Mouse (Mus musculus): ENCODE results near the gene Clock. TPM values are rescaled to one million over a fixed set of nuclear protein-coding genes. Genes with fewer than 3 reads are reported as not detected.

Gene Clock
- polyA plus RNA-seq, 1 experiment from 2014 or later = 12.5 TPM

GRCm38 (mm10) chr5:76190609-76191008, 114.0 kb downstream of the Clock start:
- Histone ChIP-seq H3K27ac (ENCODE audit: low read length) (no peak overlapping the region), H3K4me3 (replicated peaks; ENCODE audit: low read length) (no peak overlapping the region), H3K4me2 (ENCODE audit: low read depth, low read length) (no peak overlapping the region), H3K27me3 (ENCODE audit: control insufficient read depth, insufficient read depth, low read length) (no peaks in the 10 kb centered on the region), H3K9me3 (replicated peaks; ENCODE audit: control insufficient read depth, low read length) (no peaks in the 10 kb centered on the region), H3K9ac (ENCODE audit: low read length) (no peak overlapping the region), H3K4me1 (ENCODE audit: control insufficient read depth, insufficient read depth, low read length) (peaks cover 5% of the 10 kb centered on the region), H3K36me3 (ENCODE audit: control insufficient read depth, insufficient read depth, low read length) (no peaks in the 10 kb centered on the region)
- WGBS = 75% methylated on average over 4 of the region's 4 CpGs
- ATAC-seq (ENCODE audit: insufficient read depth, low FRiP score) = no peak

GRCm38 (mm10) chr5:76187885-76188284, 116.7 kb downstream of the Clock start:
- H3K27me3 ChIP-seq (ENCODE audit: control insufficient read depth, insufficient read depth, low read length) = no peaks in the 10 kb centered on the region
- H3K4me1 ChIP-seq (ENCODE audit: control insufficient read depth, insufficient read depth, low read length) = peaks cover 15% of the 10 kb centered on the region
- no peaks in the 10 kb centered on the region for H3K36me3 ChIP-seq (ENCODE audit: control insufficient read depth, insufficient read depth, low read length)
- H3K9ac ChIP-seq (ENCODE audit: low read length) = no peak overlapping the region
- ATAC-seq (ENCODE audit: insufficient read depth, low FRiP score) = no peak
- H3K9me3 ChIP-seq (replicated peaks; ENCODE audit: control insufficient read depth, low read length) = no peaks in the 10 kb centered on the region
- no peak overlapping the region for H3K4me3 ChIP-seq (replicated peaks; ENCODE audit: low read length)
- H3K4me2 ChIP-seq (ENCODE audit: low read depth, low read length) = no peak overlapping the region
- WGBS = 78% methylated on average over 5 of the region's 5 CpGs
- H3K27ac ChIP-seq (ENCODE audit: low read length) = no peak overlapping the region

GRCm38 (mm10) chr5:76184286-76185080, 120.1 kb downstream of the Clock start:
- H3K36me3 ChIP-seq (ENCODE audit: control insufficient read depth, insufficient read depth, low read length) = no peaks in the 10 kb centered on the region
- no peaks in the 10 kb centered on the region for H3K9me3 ChIP-seq (replicated peaks; ENCODE audit: control insufficient read depth, low read length)
- WGBS = 3% methylated on average over 38 of the region's 38 CpGs
- H3K27me3 ChIP-seq (ENCODE audit: control insufficient read depth, insufficient read depth, low read length) = no peaks in the 10 kb centered on the region
- ATAC-seq (ENCODE audit: insufficient read depth, low FRiP score) = peak; percentile 83
- peak overlapping the region; percentile 61 for H3K4me2 ChIP-seq (ENCODE audit: low read depth, low read length)
- H3K27ac ChIP-seq (ENCODE audit: low read length) = peak overlapping the region; percentile 98
- H3K4me3 ChIP-seq (replicated peaks; ENCODE audit: low read length) = peak overlapping the region; percentile 94
- peak overlapping the region; percentile 98 for H3K9ac ChIP-seq (ENCODE audit: low read length)
- H3K4me1 ChIP-seq (ENCODE audit: control insufficient read depth, insufficient read depth, low read length) = peaks cover 15% of the 10 kb centered on the region

- H3K4me2 ChIP-seq (ENCODE audit: low read depth, low read length) = peak within 1 kb of the TSS; percentile 61
- peak within 1 kb of the TSS; percentile 98 for H3K27ac ChIP-seq (ENCODE audit: low read length)
- H3K9me3 ChIP-seq (replicated peaks; ENCODE audit: control insufficient read depth, low read length) = no peaks in the 10 kb centered on the region
- peak; percentile 97 for ATAC-seq (ENCODE audit: insufficient read depth, low FRiP score)
- under 1% methylated on average over 62 of the region's 62 CpGs for WGBS
- H3K9ac ChIP-seq (ENCODE audit: low read length) = peak within 1 kb of the TSS; percentile 98
- peaks cover 15% of the 10 kb centered on the region for H3K4me1 ChIP-seq (ENCODE audit: control insufficient read depth, insufficient read depth, low read length)
- H3K27me3 ChIP-seq (ENCODE audit: control insufficient read depth, insufficient read depth, low read length) = no peaks in the 10 kb centered on the region
- no peaks in the 10 kb centered on the region for H3K36me3 ChIP-seq (ENCODE audit: control insufficient read depth, insufficient read depth, low read length)
- peak within 1 kb of the TSS; percentile 94 for H3K4me3 ChIP-seq (replicated peaks; ENCODE audit: low read length)
These were observed 120.8 kb downstream of the Clock start, which contains the start of gene Tmem165 for GRCm38 (mm10) chr5:76183750-76184261. Gene Tmem165, plus strand, starts transcription at chr5:76183880.

- peaks cover 15% of the 10 kb centered on the region for H3K4me1 ChIP-seq (ENCODE audit: control insufficient read depth, insufficient read depth, low read length)
- WGBS = 33% methylated on average over 17 of the region's 17 CpGs
- H3K27ac ChIP-seq (ENCODE audit: low read length) = peak overlapping the region; percentile 98; the same call in 1 of the 2 replicates
- H3K36me3 ChIP-seq (ENCODE audit: control insufficient read depth, insufficient read depth, low read length) = no peaks in the 10 kb centered on the region
- H3K9me3 ChIP-seq (replicated peaks; ENCODE audit: control insufficient read depth, low read length) = no peaks in the 10 kb centered on the region
- H3K27me3 ChIP-seq (ENCODE audit: control insufficient read depth, insufficient read depth, low read length) = no peaks in the 10 kb centered on the region
- H3K4me2 ChIP-seq (ENCODE audit: low read depth, low read length) = peak overlapping the region; percentile 61
- peak overlapping the region; percentile 94 for H3K4me3 ChIP-seq (replicated peaks; ENCODE audit: low read length)
- ATAC-seq (ENCODE audit: insufficient read depth, low FRiP score) = peak; percentile 42; the same call in 1 of the 2 replicates
- H3K9ac ChIP-seq (ENCODE audit: low read length) = peak overlapping the region; percentile 72
These were observed 121.4 kb downstream of the Clock start for GRCm38 (mm10) chr5:76183043-76183749.

GRCm38 (mm10) chr5:76182326-76182725, 122.3 kb downstream of the Clock start:
- Histone ChIP-seq H3K27me3 (ENCODE audit: control insufficient read depth, insufficient read depth, low read length) (no peaks in the 10 kb centered on the region), H3K9ac (ENCODE audit: low read length) (no peak overlapping the region), H3K9me3 (replicated peaks; ENCODE audit: control insufficient read depth, low read length) (no peaks in the 10 kb centered on the region), H3K36me3 (ENCODE audit: control insufficient read depth, insufficient read depth, low read length) (no peaks in the 10 kb centered on the region), H3K4me2 (ENCODE audit: low read depth, low read length) (no peak overlapping the region), H3K27ac (ENCODE audit: low read length) (no peak overlapping the region; the same call in 1 of the 2 replicates), H3K4me3 (replicated peaks; ENCODE audit: low read length) (no peak overlapping the region), H3K4me1 (ENCODE audit: control insufficient read depth, insufficient read depth, low read length) (peaks cover 15% of the 10 kb centered on the region)
- 64% methylated on average over 3 of the region's 3 CpGs for WGBS
- ATAC-seq (ENCODE audit: insufficient read depth, low FRiP score) = no peak

- ATAC-seq (ENCODE audit: insufficient read depth, low FRiP score) = no peak
- no peaks in the 10 kb centered on the region for H3K36me3 ChIP-seq (ENCODE audit: control insufficient read depth, insufficient read depth, low read length)
- WGBS = 80% methylated on average over 5 of the region's 5 CpGs
- H3K4me3 ChIP-seq (replicated peaks; ENCODE audit: low read length) = no peak overlapping the region
- no peak overlapping the region for H3K9ac ChIP-seq (ENCODE audit: low read length)
- H3K9me3 ChIP-seq (replicated peaks; ENCODE audit: control insufficient read depth, low read length) = no peaks in the 10 kb centered on the region
- H3K4me2 ChIP-seq (ENCODE audit: low read depth, low read length) = no peak overlapping the region
- no peak overlapping the region for H3K27ac ChIP-seq (ENCODE audit: low read length)
- peaks cover 6% of the 10 kb centered on the region; the same call in 1 of the 2 replicates for H3K4me1 ChIP-seq (ENCODE audit: control insufficient read depth, insufficient read depth, low read length)
- H3K27me3 ChIP-seq (ENCODE audit: control insufficient read depth, insufficient read depth, low read length) = no peaks in the 10 kb centered on the region
These were observed 124.8 kb downstream of the Clock start for GRCm38 (mm10) chr5:76179791-76180190.

- WGBS = 96% methylated on average over 5 of the region's 5 CpGs
- Histone ChIP-seq H3K4me2 (ENCODE audit: low read depth, low read length) (no peak overlapping the region), H3K27me3 (ENCODE audit: control insufficient read depth, insufficient read depth, low read length) (no peaks in the 10 kb centered on the region), H3K4me1 (ENCODE audit: control insufficient read depth, insufficient read depth, low read length) (peaks cover 6% of the 10 kb centered on the region; the same call in 1 of the 2 replicates), H3K36me3 (ENCODE audit: control insufficient read depth, insufficient read depth, low read length) (no peaks in the 10 kb centered on the region), H3K4me3 (replicated peaks; ENCODE audit: low read length) (no peak overlapping the region), H3K9me3 (replicated peaks; ENCODE audit: control insufficient read depth, low read length) (no peaks in the 10 kb centered on the region), H3K27ac (ENCODE audit: low read length) (no peak overlapping the region), H3K9ac (ENCODE audit: low read length) (no peak overlapping the region)
- ATAC-seq (ENCODE audit: insufficient read depth, low FRiP score) = no peak
These were observed 125.4 kb downstream of the Clock start for GRCm38 (mm10) chr5:76179171-76179570.

- no peak for ATAC-seq (ENCODE audit: insufficient read depth, low FRiP score)
- H3K27me3 ChIP-seq (ENCODE audit: control insufficient read depth, insufficient read depth, low read length) = no peaks in the 10 kb centered on the region
- WGBS = 68% methylated on average over 7 of the region's 7 CpGs
These were observed 126.9 kb downstream of the Clock start for GRCm38 (mm10) chr5:76177664-76178063.

More at GRCm38 (mm10) chr5:76177664-76178063, 126.9 kb downstream of the Clock start:
- H3K9ac ChIP-seq (ENCODE audit: low read length) = no peak overlapping the region
- no peaks in the 10 kb centered on the region for H3K9me3 ChIP-seq (replicated peaks; ENCODE audit: control insufficient read depth, low read length)
- H3K4me1 ChIP-seq (ENCODE audit: control insufficient read depth, insufficient read depth, low read length) = no peaks in the 10 kb centered on the region; the same call in 1 of the 2 replicates
- H3K27ac ChIP-seq (ENCODE audit: low read length) = no peak overlapping the region
- no peak overlapping the region for H3K4me2 ChIP-seq (ENCODE audit: low read depth, low read length)
- H3K36me3 ChIP-seq (ENCODE audit: control insufficient read depth, insufficient read depth, low read length) = no peaks in the 10 kb centered on the region
- no peak overlapping the region for H3K4me3 ChIP-seq (replicated peaks; ENCODE audit: low read length)

All from stomach, embryonic 16.5 days (tissue).